17 mouse cellular contexts compared by ENCODE assay signal in the genomic region with DNA sequence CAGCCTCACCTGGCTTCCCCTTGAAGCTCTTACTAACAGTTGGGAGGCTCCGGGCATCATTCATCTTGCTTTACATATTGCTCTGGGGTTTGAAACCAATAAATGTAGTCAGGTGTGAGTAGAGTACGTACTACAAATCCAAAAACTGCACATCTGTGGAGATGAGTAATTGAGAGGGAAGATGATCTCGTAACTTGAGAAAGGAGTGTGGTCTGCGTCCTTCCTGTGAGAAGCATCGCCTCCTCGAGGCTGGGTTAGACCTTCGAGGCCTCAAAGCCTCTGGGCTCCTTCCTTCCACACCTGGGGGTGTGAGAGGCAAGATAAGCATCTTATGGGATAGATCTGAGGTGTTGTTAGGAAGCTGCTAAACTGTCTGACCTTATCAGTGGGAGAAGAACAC. TPM values are rescaled to one million over a fixed set of nuclear protein-coding genes. Genes with fewer than 3 reads are reported as not detected.
DNase-seq lines count a peak whose midpoint lies in the region; ATAC-seq and TF ChIP-seq lines count a peak whose summit lies in the region.
"Had no signal": no experiment of that assay in that cellular context is flagged by ENCODE, and none has a peak within 500 bp of the region (broad histone marks: within the 10 kb centered on the region; RNA-seq: fewer than 3 reads in every experiment).

No protein-coding gene starts in this region.

- H3K27ac ChIP-seq in intestine, embryonic 16.5 days (ENCODE audit: low read length): no peak overlapping the region
- H3K27ac ChIP-seq in intestine, postnatal 0 days (ENCODE audit: low read depth, low read length): no peak overlapping the region
- H3K27ac ChIP-seq in ES-Bruce4 (ENCODE audit: insufficient read depth, low read length): 0 out of 2 replicates have a peak overlapping the region, but pooled peaks have one; percentile 26
- H3K27ac ChIP-seq in stomach, embryonic 16.5 days (ENCODE audit: low read length): peak overlapping the region; percentile 44
- H3K27ac ChIP-seq: forebrain, embryonic 15.5 days; heart, embryonic 10.5 days; limb, embryonic 15.5 days; midbrain, embryonic 12.5 days had no signal

- 74% methylated on average over 7 of the region's 7 CpGs for WGBS in intestine, embryonic 16.5 days
- WGBS in intestine, postnatal 0 days: 64% methylated on average over 7 of the region's 7 CpGs
- 65% methylated on average over 7 of the region's 7 CpGs for WGBS in stomach, embryonic 16.5 days

- no peak overlapping the region for H3K4me3 ChIP-seq in intestine, embryonic 16.5 days (ENCODE audit: low read length)
- no peak overlapping the region for H3K4me3 ChIP-seq in intestine, postnatal 0 days (ENCODE audit: low read depth, low read length)
- peak overlapping the region; percentile 23; the same call in 1 of the 2 replicates for H3K4me3 ChIP-seq in ES-Bruce4 (ENCODE audit: low read depth, low read length)
- no peak overlapping the region for H3K4me3 ChIP-seq in stomach, embryonic 16.5 days (replicated peaks; ENCODE audit: low read length)
- H3K4me3 ChIP-seq: forebrain, embryonic 15.5 days; heart, embryonic 10.5 days; limb, embryonic 15.5 days; midbrain, embryonic 12.5 days had no signal

- no peak for ATAC-seq in intestine, embryonic 16.5 days
- ATAC-seq in intestine, postnatal 0 days: no peak
- ATAC-seq in stomach, embryonic 16.5 days (ENCODE audit: insufficient read depth, low FRiP score): no peak
- ATAC-seq: forebrain, embryonic 15.5 days; Patski had no signal

- no peaks in the 10 kb centered on the region for H3K9me3 ChIP-seq in intestine, embryonic 16.5 days (ENCODE audit: control insufficient read depth, low read length)
- no peaks in the 10 kb centered on the region for H3K9me3 ChIP-seq in intestine, postnatal 0 days (ENCODE audit: control insufficient read depth)
- H3K9me3 ChIP-seq in ES-Bruce4 (replicated peaks; ENCODE audit: control insufficient read depth, insufficient read depth, low read length, poor library complexity, severe bottlenecking): no peaks in the 10 kb centered on the region
- no peaks in the 10 kb centered on the region for H3K9me3 ChIP-seq in stomach, embryonic 16.5 days (replicated peaks; ENCODE audit: control insufficient read depth, low read length)
- H3K9me3 ChIP-seq: forebrain, embryonic 15.5 days; heart, embryonic 10.5 days; limb, embryonic 15.5 days; midbrain, embryonic 12.5 days had no signal

- no peaks in the 10 kb centered on the region for H3K27me3 ChIP-seq in intestine, embryonic 16.5 days (replicated peaks; ENCODE audit: control insufficient read depth, insufficient read depth, low read length)
- no peaks in the 10 kb centered on the region for H3K27me3 ChIP-seq in intestine, postnatal 0 days (replicated peaks; ENCODE audit: control insufficient read depth, insufficient read depth, low read length)
- no peaks in the 10 kb centered on the region for H3K27me3 ChIP-seq in ES-Bruce4 (ENCODE audit: control insufficient read depth, insufficient read depth, low read length, poor library complexity, severe bottlenecking)
- H3K27me3 ChIP-seq in stomach, embryonic 16.5 days (ENCODE audit: control insufficient read depth, insufficient read depth, low read length): no peaks in the 10 kb centered on the region
- H3K27me3 ChIP-seq: CH12.LX; forebrain, embryonic 15.5 days; limb, embryonic 15.5 days; midbrain, embryonic 12.5 days; Patski had no signal

- no peak overlapping the region for H3K4me2 ChIP-seq in intestine, embryonic 16.5 days (ENCODE audit: low read depth, low read length)
- no peak overlapping the region for H3K4me2 ChIP-seq in intestine, postnatal 0 days (replicated peaks; ENCODE audit: low read depth)
- H3K4me2 ChIP-seq in stomach, embryonic 16.5 days (ENCODE audit: low read depth, low read length): peak overlapping the region; percentile 54; the same call in 1 of the 2 replicates
- H3K4me2 ChIP-seq: forebrain, embryonic 15.5 days; limb, embryonic 15.5 days; midbrain, embryonic 12.5 days had no signal

- no peak for TF ChIP-seq CTCF in intestine, postnatal 0 days (IDR thresholded peaks at IDR 0.05; ENCODE audit: low read depth)
- no peak for TF ChIP-seq CTCF in ES-Bruce4 (IDR thresholded peaks at IDR 0.05; ENCODE audit: low read depth, low read length)

- no peak for TF ChIP-seq POLR2A in ES-Bruce4 (IDR thresholded peaks at IDR 0.05; ENCODE audit: insufficient read depth, low read length)

- no peak for TF ChIP-seq EP300 in ES-Bruce4 (IDR thresholded peaks at IDR 0.05; ENCODE audit: insufficient read depth, low read depth, low read length)

- peaks cover 11% of the 10 kb centered on the region; the same call in 1 of the 2 replicates for H3K36me3 ChIP-seq in intestine, embryonic 16.5 days (ENCODE audit: control insufficient read depth, insufficient read depth, low read length)
- peaks cover 29% of the 10 kb centered on the region for H3K36me3 ChIP-seq in intestine, postnatal 0 days (ENCODE audit: control insufficient read depth, insufficient read depth)
- H3K36me3 ChIP-seq in ES-Bruce4 (ENCODE audit: control insufficient read depth, insufficient read depth, low read length, poor library complexity, severe bottlenecking): peaks cover 37% of the 10 kb centered on the region
- H3K36me3 ChIP-seq in stomach, embryonic 16.5 days (ENCODE audit: control insufficient read depth, insufficient read depth, low read length): peaks cover 13% of the 10 kb centered on the region

- peak; percentile 53 for DNase-seq in induced T-regulatory cell, adult 2 months (ENCODE audit: low read depth)
- no peak for DNase-seq in adrenal gland, postnatal 36 days
- DNase-seq in layer of hippocampus, adult 11-12 months (ENCODE audit: low spot score): no peak
- DNase-seq: cerebellum, adult 2 months; kidney, postnatal 10 days; lung, postnatal 36 days; right cerebral cortex, adult 18-20 months had no signal

- peaks cover 70% of the 10 kb centered on the region for H3K4me1 ChIP-seq in intestine, embryonic 16.5 days (ENCODE audit: control insufficient read depth, insufficient read depth, low read length)
- peaks cover 29% of the 10 kb centered on the region for H3K4me1 ChIP-seq in intestine, postnatal 0 days (replicated peaks; ENCODE audit: control insufficient read depth, insufficient read depth, low read length)
- H3K4me1 ChIP-seq in ES-Bruce4 (ENCODE audit: control insufficient read depth, insufficient read depth, low read length): peaks cover 9% of the 10 kb centered on the region
- peaks cover 88% of the 10 kb centered on the region for H3K4me1 ChIP-seq in stomach, embryonic 16.5 days (ENCODE audit: control insufficient read depth, insufficient read depth, low read length)

- H3K9ac ChIP-seq in intestine, embryonic 16.5 days (ENCODE audit: low read depth, low read length): 0 out of 2 replicates have a peak overlapping the region, but pooled peaks have one; percentile 15
- H3K9ac ChIP-seq in intestine, postnatal 0 days (ENCODE audit: low read depth, low read length): no peak overlapping the region
- peak overlapping the region; percentile 67 for H3K9ac ChIP-seq in ES-Bruce4 (ENCODE audit: low read depth, poor library complexity, severe bottlenecking)
- H3K9ac ChIP-seq in stomach, embryonic 16.5 days (ENCODE audit: low read length): peak overlapping the region; percentile 59; the same call in 1 of the 2 replicates
- H3K9ac ChIP-seq: forebrain, embryonic 15.5 days; limb, embryonic 15.5 days; midbrain, embryonic 12.5 days had no signal

RNA-seq across cellular contexts. Expression of a gene that starts 11.2 kb away (rescaled TPM):
- polyA plus RNA-seq in intestine, embryonic 16.5 days (2015; fragmentation: Nextera tagmentation; extraction: Ambion mirVana): 68.1 and 71.9 TPM in 2 replicates
- 76.9 and 79.3 TPM in 2 replicates for polyA plus RNA-seq in intestine, postnatal 0 days (2015; fragmentation: Nextera tagmentation; extraction: Ambion mirVana)
- 108 and 112 TPM in 2 replicates for polyA plus RNA-seq in ES-Bruce4 (2011; ENCODE audit: insufficient read depth, insufficient read length, low read depth, missing spikeins)
- polyA plus RNA-seq in stomach, embryonic 16.5 days (2015; fragmentation: Nextera tagmentation; extraction: Ambion mirVana): 63.7 and 66.8 TPM in 2 replicates
- total RNA-seq in adrenal gland, postnatal 36 days (2021): 10 to 100 TPM; 56.1 to 68.3 TPM

Comparison
In these comparisons a context has a peak if more than half of its experiments do, and no peak if none do; other contexts are left out.
1. H3K27ac ChIP-seq: peak in ES-Bruce4 (single experiment) and stomach, embryonic 16.5 days (single experiment); none in intestine, embryonic 16.5 days (single experiment) and intestine, postnatal 0 days (single experiment).